Mouse (Mus musculus) heart, postnatal 0 days (tissue): Measurements from ENCODE around the gene Cblc. TPM values are rescaled to one million over a fixed set of nuclear protein-coding genes. Genes with fewer than 3 reads are reported as not detected.

Experiments used
- ATAC-seq: fragments of 200-750 bp; cut with Nextera tagmentation; 2 replicates; pipeline ENCODE4 v1.8.0; 2017; ENCODE audit warnings: low read depth, moderate number of reproducible peaks, moderate library complexity; ENCODE audit not compliant: insufficient read depth
- DNase-seq: peaks from one replicate; pipeline ENCODE4 v3.0.0-alpha.2; 2016; ENCODE audit warnings: low spot score
- H3K27ac ChIP-seq: fragments of 300-500 bp; sonication (generic); 2 replicates; pipeline ENCODE4 v1.5.1; 2014; ENCODE audit warnings: low read depth, mild to moderate bottlenecking
- H3K27me3 ChIP-seq: fragments of 300-500 bp; sonication (generic); 2 replicates; pipeline ENCODE4 v1.6.1; 2014; ENCODE audit warnings: low read length, mixed read lengths; ENCODE audit not compliant: control insufficient read depth, insufficient read depth
- H3K36me3 ChIP-seq: fragments of 300-500 bp; sonication (generic); replicated peaks from 2 replicates; pipeline ENCODE4 v1.6.1; 2014; ENCODE audit warnings: low read length, mixed read lengths; ENCODE audit not compliant: control insufficient read depth, insufficient read depth
- H3K4me1 ChIP-seq: fragments of 300-500 bp; sonication (generic); 2 replicates; pipeline ENCODE4 v1.6.1; 2014; ENCODE audit warnings: antibody characterized with exemption; ENCODE audit not compliant: control insufficient read depth, insufficient read depth
- H3K4me2 ChIP-seq: fragments of 300-500 bp; sonication (generic); 2 replicates; pipeline ENCODE4 v1.6.1; 2014; ENCODE audit warnings: low read depth, mild to moderate bottlenecking, low read length, moderate library complexity
- H3K4me3 ChIP-seq: fragments of 300-500 bp; sonication (generic); 2 replicates; pipeline ENCODE4 v1.5.1; 2014; ENCODE audit warnings: low read depth, low read length
- H3K9ac ChIP-seq: fragments of 300-500 bp; sonication (generic); replicated peaks from 2 replicates; pipeline ENCODE4 v1.6.1; 2014; ENCODE audit warnings: low read depth, low read length, mixed read lengths
- H3K9me3 ChIP-seq: fragments of 300-500 bp; sonication (generic); replicated peaks from 2 replicates; pipeline ENCODE4 v1.6.1; 2016; ENCODE audit warnings: low read length; ENCODE audit not compliant: control insufficient read depth
- CTCF ChIP-seq: IDR thresholded peaks from 2 replicates; pipeline ENCODE4 v1.5.1; 2016; ENCODE audit warnings: antibody characterized with exemption, control low read depth, low read depth
- EP300 ChIP-seq: IDR thresholded peaks from 2 replicates; pipeline ENCODE4 v1.6.1; 2016; ENCODE audit warnings: antibody characterized with exemption, low read depth
- WGBS: fragments of 180-500 bp; shearing (Covaris S2); extraction: QIAGEN DNeasy Blood & Tissue Kit; methylation state at CpG from one replicate; pipeline ENCODE4 v1.1.7; 2014; 5-methylcytosine and 5-hydroxymethylcytosine counted together
- polyA plus RNA-seq: library from polyadenylated mRNA; unstranded; fragments of >200 nt; fragmentation: Nextera tagmentation; extraction: Ambion mirVana; gene quantifications from 2 replicates; pipeline ENCODE4 v1.2.1, GENCODE M21; 2015
- total RNA-seq: library from RNA; depleted of rRNA; stranded (reverse); fragments of >200 nt; gene quantifications from 2 replicates; pipeline ENCODE4 v1.2.3, GENCODE M21; 2014; ENCODE audit warnings: low replicate concordance

The Cblc gene
- total and polyA plus RNA-seq, 2 experiments from 2014 or later, result 0.36 TPM; not detected in 1

DNA sequence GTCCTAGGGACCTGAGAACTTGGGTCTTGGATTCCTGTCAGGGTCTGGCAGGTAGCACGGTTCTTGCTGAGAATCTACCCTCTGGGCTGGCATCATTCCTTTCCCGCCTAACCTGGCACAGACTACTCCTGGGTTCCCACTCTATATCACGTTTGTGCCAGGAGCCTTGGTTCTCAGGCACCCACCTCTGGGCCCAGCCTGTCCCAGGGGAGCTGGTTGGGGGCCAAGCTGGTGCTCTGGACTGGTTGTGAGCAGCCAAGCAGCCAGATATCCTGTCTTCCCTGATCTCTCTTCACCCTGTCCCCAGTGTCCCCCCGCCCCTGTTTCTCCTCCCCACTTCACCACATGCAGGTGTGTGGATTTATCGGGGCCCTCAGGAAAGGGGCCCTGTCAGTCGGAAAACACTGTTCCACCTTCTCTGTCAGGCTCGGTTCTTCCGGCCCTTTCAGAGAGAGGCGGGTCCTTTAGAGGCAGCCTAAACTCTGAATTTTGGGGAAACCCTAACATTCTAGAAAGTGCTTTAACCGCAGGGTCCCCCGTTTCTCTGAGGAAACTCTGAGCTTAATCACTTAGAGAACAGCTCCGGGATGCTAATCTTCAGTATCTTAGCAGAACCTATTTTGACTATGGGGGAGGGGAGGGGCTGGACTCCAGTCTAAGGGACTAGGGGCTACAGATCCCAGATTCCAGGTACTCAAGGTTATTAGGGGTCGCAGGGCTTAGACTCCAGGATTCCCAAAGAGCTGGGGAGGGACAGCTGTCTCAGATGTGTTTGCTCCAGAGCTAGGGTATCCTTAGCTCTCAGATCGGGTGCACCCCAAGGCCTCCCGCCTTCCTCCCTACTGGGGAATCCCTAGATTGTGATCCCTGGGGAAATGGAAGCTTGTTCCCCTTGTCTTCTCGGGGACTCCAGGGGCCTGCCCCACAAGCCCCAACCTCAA lies 26.9 kb downstream of the Cblc start:
- ATAC-seq, result peak; percentile 9; the same call in 1 of the 2 replicates

DNA sequence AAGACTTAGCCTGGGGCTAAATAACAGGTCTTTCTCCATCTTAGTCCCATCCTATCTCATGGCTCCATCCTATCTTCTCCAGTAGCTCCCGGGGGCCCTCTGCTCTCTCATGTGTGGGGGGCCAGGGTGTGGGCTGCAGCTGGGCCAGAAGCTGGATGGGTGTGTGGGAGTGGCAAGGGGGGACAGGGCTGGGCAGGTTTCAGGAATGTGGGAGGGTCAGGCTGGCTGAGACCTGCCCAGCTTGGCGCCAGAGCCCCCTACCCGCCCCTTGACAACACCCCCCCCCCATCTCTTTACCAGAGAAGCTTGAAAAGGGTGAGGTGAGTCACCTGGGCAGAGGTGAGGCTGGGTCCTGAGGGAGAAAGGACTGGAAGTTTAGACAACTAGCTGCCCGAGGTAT lies 27.6 kb downstream of the Cblc start:
- TF ChIP-seq EP300, result no peak
- TF ChIP-seq CTCF, result no peak
- Histone ChIP-seq H3K4me1 (peaks cover 23% of the 10 kb centered on the region), H3K4me3 (peak overlapping the region; percentile 80), H3K9ac (peak overlapping the region; percentile 90), H3K27ac (peak overlapping the region; percentile 87), H3K4me2 (peak overlapping the region; percentile 93), H3K36me3 (peaks cover 30% of the 10 kb centered on the region), H3K27me3 (no peaks in the 10 kb centered on the region), H3K9me3 (no peaks in the 10 kb centered on the region)
- DNase-seq (no peak), ATAC-seq (no peak)
- 17% methylated on average over 4 of the region's 4 CpGs for WGBS

More for the DNA sequence above, 26.9 kb downstream of the Cblc start:
- peak overlapping the region; percentile 90 for H3K9ac ChIP-seq
- H3K27me3 ChIP-seq, result no peaks in the 10 kb centered on the region
- WGBS, result 4% methylated on average over 16 of the region's 16 CpGs
- H3K4me1 ChIP-seq, result peaks cover 23% of the 10 kb centered on the region
- TF ChIP-seq CTCF (no peak), EP300 (no peak)
- H3K36me3 ChIP-seq, result peaks cover 23% of the 10 kb centered on the region
- no peak for DNase-seq
- peak overlapping the region; percentile 80 for H3K4me3 ChIP-seq
- peak overlapping the region; percentile 87 for H3K27ac ChIP-seq
- H3K4me2 ChIP-seq, result peak overlapping the region; percentile 93
- H3K9me3 ChIP-seq, result no peaks in the 10 kb centered on the region

DNA sequence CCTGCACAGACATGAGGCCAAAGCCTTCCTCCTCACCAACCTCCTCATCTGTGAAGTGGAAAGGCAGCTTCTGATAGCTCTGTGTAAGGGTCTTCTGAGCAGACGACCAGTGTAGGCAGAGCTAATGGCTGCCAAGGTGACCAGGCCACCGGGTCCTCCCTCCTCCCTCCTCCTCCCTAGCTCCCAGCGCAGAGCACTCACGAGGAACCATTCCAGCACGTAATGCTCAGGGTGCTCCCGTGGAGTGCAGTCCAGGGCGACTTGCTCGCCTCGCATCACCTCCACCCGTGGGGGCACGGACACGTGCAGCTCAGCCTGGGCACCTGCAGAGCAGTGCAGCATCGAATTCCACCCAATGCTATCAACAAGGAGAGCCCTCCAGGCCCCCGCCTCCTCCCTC lies 28.4 kb downstream of the Cblc start:
- peaks cover 38% of the 10 kb centered on the region for H3K36me3 ChIP-seq
- H3K9ac ChIP-seq, result peak overlapping the region; percentile 90
- peak overlapping the region; percentile 93 for H3K4me2 ChIP-seq
- ATAC-seq (peak; percentile 40), DNase-seq (no peak)
- no peaks in the 10 kb centered on the region for H3K9me3 ChIP-seq
- peak overlapping the region; percentile 87 for H3K27ac ChIP-seq
- peak overlapping the region; percentile 80 for H3K4me3 ChIP-seq
- WGBS, result 30% methylated on average over 14 of the region's 14 CpGs
- H3K27me3 ChIP-seq, result no peaks in the 10 kb centered on the region
- peaks cover 23% of the 10 kb centered on the region for H3K4me1 ChIP-seq
- TF ChIP-seq CTCF (no peak), EP300 (no peak)

- DNase-seq, result no peak
- H3K4me2 ChIP-seq, result no peak overlapping the region
- no peak for ATAC-seq
- WGBS, result 80% methylated on average over 9 of the region's 9 CpGs
- H3K4me3 ChIP-seq, result no peak overlapping the region
- H3K27ac ChIP-seq, result no peak overlapping the region
- TF ChIP-seq EP300 (no peak), CTCF (no peak)
- peaks cover 60% of the 10 kb centered on the region for H3K36me3 ChIP-seq
- no peaks in the 10 kb centered on the region for H3K9me3 ChIP-seq
- no peaks in the 10 kb centered on the region for H3K27me3 ChIP-seq
- peaks cover 37% of the 10 kb centered on the region for H3K4me1 ChIP-seq
- no peak overlapping the region for H3K9ac ChIP-seq
These were observed 32.0 kb downstream of the Cblc start for GRCm38 (mm10) chr7:19764581-19764980.

- Histone ChIP-seq H3K4me3 (no peak overlapping the region), H3K27ac (no peak overlapping the region), H3K4me2 (no peak overlapping the region), H3K36me3 (peaks cover 63% of the 10 kb centered on the region), H3K4me1 (peaks cover 37% of the 10 kb centered on the region), H3K9ac (no peak overlapping the region), H3K9me3 (no peaks in the 10 kb centered on the region), H3K27me3 (no peaks in the 10 kb centered on the region)
- no peak for TF ChIP-seq CTCF
- TF ChIP-seq EP300, result no peak
- ATAC-seq (no peak), DNase-seq (no peak)
- 64% methylated on average over 13 of the region's 13 CpGs for WGBS
These were observed 32.7 kb downstream of the Cblc start for GRCm38 (mm10) chr7:19763829-19764477.
